ENCODE assay signal across 20 mouse cellular contexts in the genomic region with DNA sequence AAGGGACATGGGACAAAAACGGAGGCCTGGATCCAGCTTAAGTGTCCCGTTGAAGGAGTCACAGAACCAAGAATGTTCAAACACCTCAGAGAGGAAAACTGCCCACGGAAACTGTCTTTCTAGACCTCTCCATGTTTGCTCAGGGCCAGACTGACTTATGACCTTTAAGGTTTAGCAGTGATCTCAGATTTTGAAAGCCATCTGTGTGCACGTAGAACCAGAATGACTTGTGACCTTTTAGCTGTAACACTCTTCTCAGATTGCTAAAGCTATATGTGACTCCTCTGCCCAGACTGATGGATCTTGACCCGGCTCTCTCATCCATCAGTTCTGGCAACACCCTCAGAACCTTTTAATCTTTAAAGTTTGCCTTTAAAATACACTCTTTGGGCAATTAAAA.
"Had no signal": no experiment of that assay in that cellular context is flagged by ENCODE, and none has a peak within 500 bp of the region (broad histone marks: within the 10 kb centered on the region; RNA-seq: fewer than 3 reads in every experiment).

No protein-coding gene starts in this region.

- DNase-seq: kidney, adult 11 months; kidney, adult 8-10 months; kidney, postnatal 14 days; layer of hippocampus, adult 9-11 months; layer of hippocampus, postnatal 36 days; liver, embryonic 13.5 days; liver, postnatal 0 days; lung, embryonic 14.5 days; retina, postnatal 1 day; right cerebral cortex, postnatal 25 days; thymus, adult 18-20 months; thymus, postnatal 36 days had no signal

- H3K9me3 ChIP-seq: kidney, embryonic 15.5 days; liver, embryonic 13.5 days; midbrain, embryonic 12.5 days; midbrain, embryonic 15.5 days; neural tube, embryonic 13.5 days had no signal

- H3K4me1 ChIP-seq: kidney, embryonic 15.5 days; midbrain, embryonic 12.5 days; midbrain, embryonic 15.5 days; neural tube, embryonic 13.5 days had no signal

- H3K4me2 ChIP-seq: kidney, embryonic 15.5 days; liver, embryonic 13.5 days; lung, embryonic 14.5 days; midbrain, embryonic 12.5 days; midbrain, embryonic 15.5 days; neural tube, embryonic 13.5 days had no signal

- H3K9ac ChIP-seq: kidney, embryonic 15.5 days; liver, embryonic 13.5 days; liver, postnatal 0 days; lung, embryonic 14.5 days; midbrain, embryonic 12.5 days; midbrain, embryonic 15.5 days; neural tube, embryonic 13.5 days had no signal

- H3K27me3 ChIP-seq: kidney, embryonic 15.5 days; liver, embryonic 13.5 days; midbrain, embryonic 12.5 days; midbrain, embryonic 15.5 days; neural tube, embryonic 13.5 days had no signal

- H3K27ac ChIP-seq: kidney, embryonic 15.5 days; layer of hippocampus, adult 2 months; left cerebral cortex, adult 2 months; liver, embryonic 13.5 days; macrophage; midbrain, embryonic 12.5 days; midbrain, embryonic 15.5 days; neural tube, embryonic 13.5 days had no signal

- H3K4me3 ChIP-seq: kidney, embryonic 15.5 days; layer of hippocampus, adult 2 months; left cerebral cortex, adult 2 months; liver, embryonic 13.5 days; midbrain, embryonic 12.5 days; midbrain, embryonic 15.5 days; neural tube, embryonic 13.5 days had no signal

- ATAC-seq: liver, postnatal 0 days; lung, postnatal 0 days; midbrain, embryonic 15.5 days had no signal

- H3K36me3 ChIP-seq: kidney, embryonic 15.5 days; liver, embryonic 13.5 days; midbrain, embryonic 12.5 days; midbrain, embryonic 15.5 days; neural tube, embryonic 13.5 days had no signal
